Mouse (Mus musculus) naive thymus-derived CD4-positive, alpha-beta T cell, adult 5 months (primary cell): ENCODE measurements around the gene Ankrd39. TPM values are rescaled to one million over a fixed set of nuclear protein-coding genes. Genes with fewer than 3 reads are reported as not detected.

Source experiments
- polyA plus RNA-seq: library from polyadenylated mRNA; unstranded; fragments of 100-300 nt; shearing (Covaris generic); gene quantifications from one replicate; pipeline ENCODE4 v1.2.1, GENCODE M21; 2017

Gene Ankrd39
- 30.3 TPM for polyA plus RNA-seq

GRCm38 (mm10) chr1:36546888-36547471, at the start of gene Ankrd39:
Gene Ankrd39 (minus strand): TSS chr1:36547445.

GRCm38 (mm10) chr1:36558031-36558993, 11.1 kb upstream of the Ankrd39 start, which contains the start of gene Sema4c:
Gene Sema4c (minus strand): TSS chr1:36558349.

GRCm38 (mm10) chr1:36539186-36539585, 8.1 kb downstream of the Ankrd39 start, which contains the start of gene Gm42417:
Gene Gm42417 (minus strand): TSS chr1:36539429.

GRCm38 (mm10) chr1:36536783-36537182, 10.5 kb downstream of the Ankrd39 start, which contains the start of gene Ankrd23:
Gene Ankrd23 (minus strand): TSS chr1:36536883.

GRCm38 (mm10) chr1:36511289-36512021, 35.8 kb downstream of the Ankrd39 start, which contains the start of gene Cnnm3:
Gene Cnnm3 (plus strand): TSS chr1:36511867.

Other genes starting within 250 kb of the Ankrd39 start
- gene Arid5a, start 239.7 kb downstream of the Ankrd39 start, polyA plus RNA-seq, result 719 TPM
- 111 TPM for gene Kansl3, start 178.3 kb downstream of the Ankrd39 start, polyA plus RNA-seq
- 1.1 TPM for gene Fer1l5, start 175.2 kb downstream of the Ankrd39 start, polyA plus RNA-seq
- 33.5 TPM for gene Lman2l, start 102.2 kb downstream of the Ankrd39 start, polyA plus RNA-seq
- gene Cnnm4, start 75.8 kb downstream of the Ankrd39 start, polyA plus RNA-seq, result 5.8 TPM
- 34.6 TPM for gene Cnnm3, start 35.6 kb downstream of the Ankrd39 start, polyA plus RNA-seq
- gene Ankrd23, start 10.6 kb downstream of the Ankrd39 start, polyA plus RNA-seq, result 28.3 TPM
- gene Gm42417, start 8.0 kb downstream of the Ankrd39 start, polyA plus RNA-seq, result 1.4 TPM
- 0.15 TPM for gene Sema4c, start 10.9 kb upstream of the Ankrd39 start, polyA plus RNA-seq
- not detected for gene Fam178b, start 135.7 kb upstream of the Ankrd39 start, polyA plus RNA-seq
- 313 TPM for gene Cox5b, start 144.0 kb upstream of the Ankrd39 start, polyA plus RNA-seq
- not detected for gene 4933424G06Rik, start 162.7 kb upstream of the Ankrd39 start, polyA plus RNA-seq
- 70.5 TPM for gene Actr1b, start 167.0 kb upstream of the Ankrd39 start, polyA plus RNA-seq
- 155 TPM for gene Zap70, start 214.4 kb upstream of the Ankrd39 start, polyA plus RNA-seq